Mouse (Mus musculus) gastrocnemius, adult 2 months (tissue): ENCODE data around the gene Ints3. TPM values are rescaled to one million over a fixed set of nuclear protein-coding genes. Genes with fewer than 3 reads are reported as not detected.

Experiments used
- DNase-seq: peaks from one replicate; pipeline ENCODE4 v3.0.0; 2022
- H3K27ac ChIP-seq: fragments of 200-600 bp; 2 replicates; pipeline ENCODE4 v1.8.1; 2022; ENCODE audit warnings: mild to moderate bottlenecking
- H3K4me3 ChIP-seq: fragments of 200-600 bp; 2 replicates; pipeline ENCODE4 v1.8.1; 2022; ENCODE audit warnings: mild to moderate bottlenecking, moderate library complexity
- CTCF ChIP-seq: fragments of 200-600 bp; IDR thresholded peaks from 2 replicates; pipeline ENCODE4 v1.8.1; 2022; ENCODE audit warnings: antibody characterized with exemption, mild to moderate bottlenecking, moderate library complexity
- intact Hi-C: fragments of 180-260 bp; cut with DNase I; formaldehyde crosslinking; loops from one replicate; pipeline ENCODE4 v1.15.1; 2025
- total RNA-seq, 2 experiments: library from RNA; stranded (reverse); gene quantifications; 2 replicates each; pipeline ENCODE4 v1.2.3; 2021

Ints3 gene
- total RNA-seq, 2 experiments from 2014 or later: 14.0 to 17.2 TPM

- no peak for DNase-seq
- Histone ChIP-seq H3K4me3 (no peak overlapping the region), H3K27ac (no peak overlapping the region)
- intact Hi-C loops: no loop called here
- TF ChIP-seq CTCF: no peak
Measured at GRCm38 (mm10) chr3:90383690-90384089, 49.7 kb downstream of the Ints3 start.

GRCm38 (mm10) chr3:90381727-90382126, 51.7 kb downstream of the Ints3 start:
- intact Hi-C loops: no loop called here

GRCm38 (mm10) chr3:90378496-90378895, 54.9 kb downstream of the Ints3 start:
- no peak for TF ChIP-seq CTCF
- Histone ChIP-seq H3K27ac (no peak overlapping the region), H3K4me3 (no peak overlapping the region)
- intact Hi-C loops: no loop called here
- DNase-seq: no peak

More at GRCm38 (mm10) chr3:90381727-90382126, 51.7 kb downstream of the Ints3 start:
- no peak for TF ChIP-seq CTCF
- no peak overlapping the region for H3K4me3 ChIP-seq
- DNase-seq: no peak
- H3K27ac ChIP-seq: no peak overlapping the region

GRCm38 (mm10) chr3:90376247-90376585, 57.2 kb downstream of the Ints3 start:
- no peak overlapping the region for H3K4me3 ChIP-seq
- DNase-seq: no peak
- no peak for TF ChIP-seq CTCF
- no peak overlapping the region for H3K27ac ChIP-seq
- intact Hi-C loops: no loop called here

GRCm38 (mm10) chr3:90375562-90376246, 57.7 kb downstream of the Ints3 start:
- no peak for DNase-seq
- no peak overlapping the region for H3K4me3 ChIP-seq
- no peak for TF ChIP-seq CTCF
- no peak overlapping the region for H3K27ac ChIP-seq
- intact Hi-C loops: no loop called here

GRCm38 (mm10) chr3:90374368-90374767, 59.1 kb downstream of the Ints3 start:
- no peak overlapping the region for H3K27ac ChIP-seq
- intact Hi-C loops: loop anchor here (5.0 kb wide), 2 partner anchors 92 to 107 kb away; partner anchors contain the start of gene Dennd4b
- DNase-seq: no peak
- no peak overlapping the region for H3K4me3 ChIP-seq
- TF ChIP-seq CTCF: no peak

GRCm38 (mm10) chr3:90373432-90374028, 59.9 kb downstream of the Ints3 start:
- Histone ChIP-seq H3K27ac (no peak overlapping the region), H3K4me3 (no peak overlapping the region)
- intact Hi-C loops: loop anchor here (1.0 to 5.0 kb wide), 3 partner anchors 91 to 153 kb away; partner anchors contain the start of gene Dennd4b
- TF ChIP-seq CTCF: peak; percentile 94
- peak; percentile 79 for DNase-seq

GRCm38 (mm10) chr3:90372817-90373216, 60.6 kb downstream of the Ints3 start:
- no peak overlapping the region for H3K27ac ChIP-seq
- intact Hi-C loops: loop anchor here (1.0 to 5.0 kb wide), 3 partner anchors 91 to 153 kb away; partner anchors contain the start of gene Dennd4b
- DNase-seq: no peak
- H3K4me3 ChIP-seq: no peak overlapping the region
- TF ChIP-seq CTCF: no peak

- no peak overlapping the region for H3K27ac ChIP-seq
- no peak overlapping the region for H3K4me3 ChIP-seq
- TF ChIP-seq CTCF: no peak
- intact Hi-C loops: loop anchor here (5.0 kb wide), 2 partner anchors 90 to 105 kb away; partner anchors contain the start of gene Dennd4b
- no peak for DNase-seq
Measured at GRCm38 (mm10) chr3:90371857-90372256, 61.6 kb downstream of the Ints3 start.

GRCm38 (mm10) chr3:90369041-90369440, 64.4 kb downstream of the Ints3 start:
- Histone ChIP-seq H3K4me3 (no peak overlapping the region), H3K27ac (no peak overlapping the region)
- DNase-seq: no peak
- no peak for TF ChIP-seq CTCF
- intact Hi-C loops: no loop called here

- Histone ChIP-seq H3K27ac (no peak overlapping the region), H3K4me3 (no peak overlapping the region)
- DNase-seq: no peak
- no peak for TF ChIP-seq CTCF
- intact Hi-C loops: no loop called here
Measured at GRCm38 (mm10) chr3:90367001-90367632, 66.3 kb downstream of the Ints3 start.

GRCm38 (mm10) chr3:90362346-90362745, 71.1 kb downstream of the Ints3 start:
- no peak for DNase-seq
- H3K27ac ChIP-seq: no peak overlapping the region
- no peak for TF ChIP-seq CTCF
- H3K4me3 ChIP-seq: no peak overlapping the region
- intact Hi-C loops: no loop called here

GRCm38 (mm10) chr3:90361476-90361875, 71.9 kb downstream of the Ints3 start:
- intact Hi-C loops: no loop called here

More at GRCm38 (mm10) chr3:90361476-90361875, 71.9 kb downstream of the Ints3 start:
- DNase-seq: no peak
- TF ChIP-seq CTCF: no peak
- Histone ChIP-seq H3K27ac (no peak overlapping the region), H3K4me3 (no peak overlapping the region)
